Mouse (Mus musculus) intestine, postnatal 0 days (tissue): ENCODE measurements at regions not wholly inside any gene's neighbourhood (a gene's known extent, or its start where the extent isn't known, plus 50 kb on each side); places are given as distances from the start of the nearest gene placed in this dataset.

Source experiments
- ATAC-seq: fragments of 200-750 bp; cut with Nextera tagmentation; 2 replicates; pipeline ENCODE4 v1.8.0; 2017; ENCODE audit warnings: mild to moderate bottlenecking, moderate TSS enrichment, moderate library complexity
- H3K27ac ChIP-seq: fragments of 300-500 bp; sonication (generic); 2 replicates; pipeline ENCODE4 v1.5.1; 2014; ENCODE audit warnings: mild to moderate bottlenecking, low read depth, low read length, moderate library complexity
- H3K27me3 ChIP-seq: fragments of 300-500 bp; sonication (generic); replicated peaks from 2 replicates; pipeline ENCODE4 v1.6.1; 2014; ENCODE audit warnings: low read length, mixed read lengths; ENCODE audit not compliant: control insufficient read depth, insufficient read depth
- H3K36me3 ChIP-seq: fragments of 300-500 bp; sonication (generic); 2 replicates; pipeline ENCODE4 v1.6.1; 2014; ENCODE audit warnings: mild to moderate bottlenecking, moderate library complexity; ENCODE audit not compliant: control insufficient read depth, insufficient read depth
- H3K4me1 ChIP-seq: fragments of 300-500 bp; sonication (generic); replicated peaks from 2 replicates; pipeline ENCODE4 v1.6.1; 2014; ENCODE audit warnings: antibody characterized with exemption, low read length, mixed read lengths; ENCODE audit not compliant: control insufficient read depth, insufficient read depth
- H3K4me2 ChIP-seq: fragments of 300-500 bp; sonication (generic); replicated peaks from 2 replicates; pipeline ENCODE4 v1.6.1; 2014; ENCODE audit warnings: low read depth, mild to moderate bottlenecking, moderate library complexity
- H3K4me3 ChIP-seq: fragments of 300-500 bp; sonication (generic); 2 replicates; pipeline ENCODE4 v1.5.1; 2014; ENCODE audit warnings: low read depth, low read length
- H3K9ac ChIP-seq: fragments of 300-500 bp; sonication (generic); 2 replicates; pipeline ENCODE4 v1.6.1; 2014; ENCODE audit warnings: mild to moderate bottlenecking, low read depth, low read length
- H3K9me3 ChIP-seq: fragments of 300-500 bp; sonication (generic); 2 replicates; pipeline ENCODE4 v1.6.1; 2016; ENCODE audit warnings: mixed run types; ENCODE audit not compliant: control insufficient read depth
- CTCF ChIP-seq: sonication (generic); IDR thresholded peaks from 2 replicates; pipeline ENCODE4 v1.5.1; 2016; ENCODE audit warnings: low read depth, mild to moderate bottlenecking, control low read depth, antibody characterized with exemption, moderate library complexity
- WGBS: fragments of 180-500 bp; shearing (Covaris S2); extraction: QIAGEN DNeasy Blood & Tissue Kit; methylation state at CpG from one replicate; pipeline ENCODE4 v1.1.7; 2014; 5-methylcytosine and 5-hydroxymethylcytosine counted together

DNA sequence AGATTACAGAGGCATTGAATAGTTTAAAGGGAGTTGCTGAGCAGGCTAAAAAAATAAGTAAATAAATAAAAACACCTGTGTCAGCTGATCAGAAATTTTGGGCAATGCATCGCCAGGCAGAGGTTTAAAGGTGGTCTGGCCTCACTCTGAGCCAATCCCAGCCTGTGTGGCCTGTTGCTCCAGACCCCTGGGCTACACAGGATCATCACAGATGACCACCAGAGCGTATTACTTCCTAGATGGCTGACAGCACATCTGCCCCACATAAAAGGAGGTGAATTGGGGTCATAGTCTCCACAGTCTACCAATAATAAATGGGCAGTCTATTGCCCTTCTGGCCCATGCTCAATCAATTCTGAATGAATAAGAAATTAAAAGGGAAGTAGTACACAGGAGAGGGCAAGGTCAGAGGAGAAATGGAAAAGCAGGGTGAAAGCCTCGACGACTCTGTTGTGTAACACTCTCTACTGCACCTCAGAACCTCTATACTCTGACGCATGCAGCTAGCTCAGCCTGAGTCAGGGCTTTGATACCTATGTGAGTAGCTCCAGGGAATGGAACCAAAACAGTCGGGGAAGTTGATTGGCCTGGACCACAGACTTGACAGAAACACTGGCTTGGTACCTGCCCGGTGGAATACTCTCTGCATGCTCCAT lies 124.2 kb upstream of the Thsd7b start:
- H3K36me3 ChIP-seq, result no peaks in the 10 kb centered on the region
- H3K4me2 ChIP-seq, result no peak overlapping the region
- no peak overlapping the region for H3K9ac ChIP-seq
- TF ChIP-seq CTCF, result no peak
- no peaks in the 10 kb centered on the region for H3K9me3 ChIP-seq
- H3K27ac ChIP-seq, result no peak overlapping the region
- no peaks in the 10 kb centered on the region for H3K27me3 ChIP-seq
- 72% methylated on average over 7 of the region's 7 CpGs for WGBS
- H3K4me3 ChIP-seq, result no peak overlapping the region
- H3K4me1 ChIP-seq, result no peaks in the 10 kb centered on the region
- ATAC-seq, result no peak

DNA sequence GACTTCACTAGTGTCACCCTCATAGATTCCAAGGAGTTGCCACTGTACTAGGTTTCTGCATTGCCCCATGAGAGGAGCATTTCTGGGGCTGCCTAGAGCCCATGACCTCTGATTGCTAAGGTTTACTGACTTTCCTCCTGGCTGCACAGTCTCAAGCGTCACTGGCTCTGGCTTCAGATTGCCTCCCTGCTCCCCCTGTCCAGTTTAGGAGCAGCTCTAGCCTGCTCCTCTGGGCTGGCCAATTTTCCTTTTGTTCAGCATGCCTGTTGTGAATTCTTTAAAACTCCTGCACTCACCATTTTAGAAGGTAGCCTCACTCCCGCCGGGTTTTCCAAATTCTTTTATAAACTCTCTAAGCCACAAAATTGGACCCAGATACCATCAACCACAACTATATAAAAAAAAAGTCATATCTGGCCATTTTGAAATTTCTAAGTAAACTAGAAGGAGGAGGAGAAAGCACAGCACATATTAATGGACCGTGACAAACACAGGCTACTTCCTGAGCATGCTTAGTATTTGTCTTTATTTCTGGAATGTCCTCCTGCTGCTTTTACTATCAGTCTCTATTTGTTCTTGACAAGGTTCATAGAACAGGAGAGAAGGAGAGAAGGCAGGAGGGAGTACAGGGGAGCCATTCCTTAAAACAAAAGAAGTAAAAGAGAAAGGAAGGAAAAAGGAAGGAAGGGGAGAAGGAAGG lies 126.6 kb upstream of the Thsd7b start:
- no peak for ATAC-seq
- Histone ChIP-seq H3K4me1 (no peaks in the 10 kb centered on the region), H3K4me2 (no peak overlapping the region), H3K27ac (no peak overlapping the region), H3K9ac (no peak overlapping the region), H3K4me3 (no peak overlapping the region), H3K9me3 (no peaks in the 10 kb centered on the region), H3K36me3 (no peaks in the 10 kb centered on the region), H3K27me3 (no peaks in the 10 kb centered on the region)
- 68% methylated on average over 4 of the region's 4 CpGs for WGBS
- no peak for TF ChIP-seq CTCF

DNA sequence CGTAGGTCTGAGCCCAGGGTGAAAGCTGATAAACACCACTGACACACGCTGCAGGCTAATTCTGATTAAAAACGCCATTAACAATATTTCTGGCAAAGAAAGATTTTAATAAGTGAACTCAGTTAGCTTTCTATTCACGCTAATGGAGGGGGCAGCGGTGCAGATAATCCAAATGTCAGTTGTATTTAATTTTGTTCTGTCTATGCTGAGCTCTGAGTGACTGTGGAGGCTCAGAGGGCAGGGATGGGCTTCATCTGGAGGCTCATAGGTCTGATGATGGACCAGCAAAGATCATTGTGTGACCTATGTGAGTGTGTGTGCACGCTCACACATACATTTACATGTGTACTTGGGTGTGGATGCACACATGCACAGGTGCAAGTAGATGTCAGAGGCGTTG lies 134.3 kb upstream of the Thsd7b start:
- no peak overlapping the region for H3K27ac ChIP-seq
- H3K27me3 ChIP-seq, result no peaks in the 10 kb centered on the region
- H3K4me1 ChIP-seq, result no peaks in the 10 kb centered on the region
- WGBS, result 85% methylated on average over 7 of the region's 7 CpGs
- no peak overlapping the region for H3K4me2 ChIP-seq
- H3K4me3 ChIP-seq, result no peak overlapping the region
- no peaks in the 10 kb centered on the region for H3K36me3 ChIP-seq
- no peak for TF ChIP-seq CTCF
- no peak for ATAC-seq
- no peak overlapping the region for H3K9ac ChIP-seq
- H3K9me3 ChIP-seq, result no peaks in the 10 kb centered on the region

DNA sequence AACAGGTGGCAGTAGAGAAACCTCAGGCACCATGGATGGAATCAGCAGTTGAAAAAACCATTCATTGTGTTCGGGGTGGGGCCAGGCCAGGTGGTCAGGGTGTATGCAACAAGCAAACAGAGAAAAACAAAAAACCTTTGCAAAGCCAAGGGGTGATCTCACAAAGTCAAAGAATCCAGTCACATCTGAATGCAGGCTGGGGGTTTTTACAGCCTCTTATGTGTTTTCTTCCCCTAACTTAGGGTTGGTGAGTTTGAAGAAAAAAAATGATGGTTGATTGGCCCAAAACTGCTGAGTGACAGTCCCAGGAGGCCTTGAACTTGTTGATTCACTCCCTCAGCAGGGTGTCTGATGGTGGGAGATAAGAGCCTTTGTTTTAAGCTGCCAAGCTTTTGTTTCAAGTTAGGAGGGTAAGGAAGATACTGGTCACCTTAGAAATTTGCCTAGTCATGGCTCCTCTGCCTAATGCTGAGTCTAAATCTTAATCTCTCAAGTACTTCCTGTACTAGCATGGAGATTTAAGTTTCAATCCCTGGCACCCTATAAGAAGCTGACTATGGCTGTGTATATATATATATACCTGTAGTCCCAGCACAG lies 166.0 kb upstream of the Thsd7b start:
- TF ChIP-seq CTCF, result no peak
- Histone ChIP-seq H3K36me3 (no peaks in the 10 kb centered on the region), H3K4me2 (no peak overlapping the region), H3K4me3 (no peak overlapping the region), H3K27me3 (no peaks in the 10 kb centered on the region), H3K9me3 (no peaks in the 10 kb centered on the region), H3K27ac (no peak overlapping the region), H3K9ac (no peak overlapping the region), H3K4me1 (no peaks in the 10 kb centered on the region)
- ATAC-seq, result no peak
- 72% methylated on average over 1 of the region's 1 CpGs for WGBS

DNA sequence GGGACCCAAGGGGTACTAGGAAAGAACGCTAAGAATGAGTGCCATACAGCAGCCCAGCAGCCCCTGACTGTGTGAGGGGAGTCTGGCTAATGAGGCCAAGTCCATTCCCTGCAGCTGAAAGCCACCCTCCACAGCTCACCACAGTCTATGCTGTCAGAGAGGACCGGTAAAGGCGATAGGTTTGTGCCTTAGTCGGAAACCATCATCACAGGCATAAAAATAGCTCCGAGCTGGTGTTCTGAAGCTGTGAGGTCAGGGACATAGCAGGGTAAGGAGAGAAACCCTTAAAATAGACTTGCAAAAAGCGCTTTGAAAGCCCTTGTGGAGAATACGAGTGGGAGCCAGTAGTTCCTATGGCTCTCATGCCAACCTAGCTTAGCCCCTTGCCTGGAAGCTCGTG lies 172.1 kb upstream of the Thsd7b start:
- H3K27ac ChIP-seq, result no peak overlapping the region
- H3K36me3 ChIP-seq, result no peaks in the 10 kb centered on the region
- no peak overlapping the region for H3K4me3 ChIP-seq
- no peaks in the 10 kb centered on the region for H3K4me1 ChIP-seq
- H3K9ac ChIP-seq, result no peak overlapping the region
- H3K27me3 ChIP-seq, result no peaks in the 10 kb centered on the region
- H3K4me2 ChIP-seq, result no peak overlapping the region
- no peak for TF ChIP-seq CTCF
- no peaks in the 10 kb centered on the region for H3K9me3 ChIP-seq
- 82% methylated on average over 8 of the region's 8 CpGs for WGBS
- ATAC-seq, result no peak

DNA sequence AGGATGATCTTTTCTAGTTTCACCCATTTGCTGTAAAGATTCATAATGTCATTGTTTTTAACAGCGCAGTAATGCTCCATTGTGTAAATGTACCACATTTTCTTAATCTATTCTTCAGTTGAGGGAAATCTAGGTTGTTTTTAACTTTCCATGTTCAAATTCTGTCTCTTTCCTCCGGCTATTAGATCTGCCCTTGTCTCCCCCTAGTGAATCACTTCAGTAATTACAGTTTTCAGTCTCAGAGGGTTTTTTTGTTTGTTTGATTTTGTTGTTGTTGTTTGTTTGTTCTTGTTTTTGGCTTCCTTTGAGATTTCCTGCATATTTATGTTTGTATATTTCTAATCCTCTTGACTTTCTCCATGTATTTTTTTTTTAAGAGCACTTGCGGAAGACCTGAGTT lies 194.8 kb upstream of the Thsd7b start:
- H3K9me3 ChIP-seq, result no peaks in the 10 kb centered on the region
- ATAC-seq, result no peak
- no peak overlapping the region for H3K4me3 ChIP-seq
- no peak overlapping the region for H3K27ac ChIP-seq
- H3K36me3 ChIP-seq, result no peaks in the 10 kb centered on the region
- H3K4me2 ChIP-seq, result no peak overlapping the region
- TF ChIP-seq CTCF, result peak; percentile 30; the same call in 1 of the 2 replicates
- no peaks in the 10 kb centered on the region for H3K4me1 ChIP-seq
- no peaks in the 10 kb centered on the region for H3K27me3 ChIP-seq
- H3K9ac ChIP-seq, result no peak overlapping the region
- 78% methylated on average over 3 of the region's 3 CpGs for WGBS
